Mouse (Mus musculus): ENCODE results near the gene Wdr46. TPM values are rescaled to one million over a fixed set of nuclear protein-coding genes. Genes with fewer than 3 reads are reported as not detected.

Gene Wdr46
- total and polyA plus RNA-seq, 3 experiments, result 39.8 to 72.4 (median 49.7) TPM

GRCm38 (mm10) chr17:33938783-33939182 is 1.7 kb upstream of the Wdr46 start:
- Histone ChIP-seq H3K9me3 (replicated peaks; ENCODE audit: low read length) (no peaks in the 10 kb centered on the region), H3K36me3 (replicated peaks in 1 of 2; ENCODE audit: control insufficient read depth in 1 of 2, insufficient read depth in 1 of 2, low read length in 1 of 2) (peaks cover 36 to 68% of the 10 kb centered on the region in 2 experiments), H3K4me1 (ENCODE audit: control insufficient read depth in 1 of 2, insufficient read depth in 2 of 2) (peaks cover 7 to 28% of the 10 kb centered on the region in 2 experiments), H3K27me3 (replicated peaks) (no peaks in the 10 kb centered on the region), H3K9ac (ENCODE audit: insufficient read depth, low read depth) (no peak overlapping the region), H3K79me2 (replicated peaks; ENCODE audit: control insufficient read depth, extremely low read depth, insufficient read depth, poor library complexity, severe bottlenecking) (peaks cover 31% of the 10 kb centered on the region), H3K4me3 (replicated peaks in 1 of 3; ENCODE audit: low read depth in 2 of 3, low read length in 2 of 3, poor library complexity in 1 of 3) (no peak overlapping the region), H3K27ac (ENCODE audit: insufficient read depth, low read depth) (no peak overlapping the region), H3K4me2 (ENCODE audit: insufficient read depth, low read depth, poor library complexity, severe bottlenecking) (peak overlapping the region; percentile 63; the same call in 1 of the 2 replicates)
- no peak for DNase-seq (ENCODE audit: extremely low read depth)
- dilution Hi-C loops (cut with MboI; ENCODE audit: extremely low pct_ligation_motif_present, extremely low pct_unique_long_range_greater_than_20kb, low sequenced_read_pairs), result no loop called here
- in situ Hi-C loops (cut with MboI; ENCODE audit: low pct_ligation_motif_present, low pct_unique_long_range_greater_than_20kb, low sequenced_read_pairs), result no loop called here
- TF ChIP-seq NRF1 (IDR thresholded peaks at IDR 0.05; ENCODE audit: low read depth, low read length), result no peak
- no peak for TF ChIP-seq KAT2A (IDR thresholded peaks at IDR 0.05; ENCODE audit: insufficient replicate concordance, low read length)

- no peaks in the 10 kb centered on the region for H3K9me3 ChIP-seq (replicated peaks; ENCODE audit: low read length)
- H3K27me3 ChIP-seq (replicated peaks), result no peaks in the 10 kb centered on the region
- peaks cover 31% of the 10 kb centered on the region for H3K79me2 ChIP-seq (replicated peaks; ENCODE audit: control insufficient read depth, extremely low read depth, insufficient read depth, poor library complexity, severe bottlenecking)
- peak overlapping the region; percentile 93 for H3K9ac ChIP-seq (ENCODE audit: insufficient read depth, low read depth)
- peaks cover 42 to 64% of the 10 kb centered on the region in 2 experiments for H3K36me3 ChIP-seq (replicated peaks in 1 of 2; ENCODE audit: control insufficient read depth in 1 of 2, insufficient read depth in 1 of 2, low read length in 1 of 2)
- peaks cover 7 to 24% of the 10 kb centered on the region in 2 experiments for H3K4me1 ChIP-seq (ENCODE audit: control insufficient read depth in 1 of 2, insufficient read depth in 2 of 2)
- in situ Hi-C loops (cut with MboI; ENCODE audit: low pct_ligation_motif_present, low pct_unique_long_range_greater_than_20kb, low sequenced_read_pairs), result no loop called here
- peak overlapping the region; percentile 69 for H3K4me2 ChIP-seq (ENCODE audit: insufficient read depth, low read depth, poor library complexity, severe bottlenecking)
- peak overlapping the region; percentile 94 to 99 (median 96) for H3K4me3 ChIP-seq (replicated peaks in 1 of 3; ENCODE audit: low read depth in 2 of 3, low read length in 2 of 3, poor library complexity in 1 of 3)
- H3K27ac ChIP-seq (ENCODE audit: insufficient read depth, low read depth), result no peak overlapping the region
- TF ChIP-seq CTCF (conservative IDR thresholded peaks at IDR 0.05 in 1 of 2, IDR thresholded peaks at IDR 0.05 in 1 of 2; ENCODE audit: low read depth in 2 of 2, low read length in 2 of 2) (no peak), RCOR1 (conservative IDR thresholded peaks at IDR 0.05; ENCODE audit: low read depth, low read length) (no peak), MXI1 (IDR thresholded peaks at IDR 0.05; ENCODE audit: low read depth, low read length) (no peak), ZKSCAN1 (IDR thresholded peaks at IDR 0.05; ENCODE audit: borderline replicate concordance, low read depth, low read length) (no peak), TCF12 (IDR thresholded peaks at IDR 0.05; ENCODE audit: low read depth, low read length) (no peak), NRF1 (IDR thresholded peaks at IDR 0.05; ENCODE audit: low read depth, low read length) (no peak), SMC3 (IDR thresholded peaks at IDR 0.05; ENCODE audit: low read depth, low read length) (no peak), IRF4 (IDR thresholded peaks at IDR 0.05; ENCODE audit: low read depth, low read length) (no peak), MEF2A (IDR thresholded peaks at IDR 0.05; ENCODE audit: borderline replicate concordance, low read depth, low read length) (no peak), POLR2A (IDR thresholded peaks at IDR 0.05; ENCODE audit: low read depth, low read length) (no peak), CHD2 (IDR thresholded peaks at IDR 0.05; ENCODE audit: low read length) (no peak), MAZ (IDR thresholded peaks at IDR 0.05; ENCODE audit: low read depth, low read length) (no peak), USF2 (conservative IDR thresholded peaks at IDR 0.05; ENCODE audit: low read depth, low read length) (no peak), PAX5 (IDR thresholded peaks at IDR 0.05; ENCODE audit: low read length) (no peak), ZNF384 (IDR thresholded peaks at IDR 0.05; ENCODE audit: low read depth, low read length) (no peak), POLR2AphosphoS2 (IDR thresholded peaks at IDR 0.05; ENCODE audit: low read depth, low read length) (no peak)
- dilution Hi-C loops (cut with MboI; ENCODE audit: extremely low pct_ligation_motif_present, extremely low pct_unique_long_range_greater_than_20kb, low sequenced_read_pairs), result no loop called here
- no peak for DNase-seq (ENCODE audit: extremely low read depth)
Measured at GRCm38 (mm10) chr17:33940981-33941380, 521 bp downstream of the Wdr46 start.
